Mouse (Mus musculus): ENCODE data around the gene Gm20388.
"Not testable (repeated sequence)": the region's sequence is repeated elsewhere in the genome, so short reads cannot be mapped to it uniquely, and the experiment has no call there.

The Gm20388 gene

GRCm38 (mm10) chr8:120777184-120777583 lies 866.5 kb downstream of the Gm20388 start:
- no peak for DNase-seq (ENCODE audit: inconsistent ontology term)

DNA sequence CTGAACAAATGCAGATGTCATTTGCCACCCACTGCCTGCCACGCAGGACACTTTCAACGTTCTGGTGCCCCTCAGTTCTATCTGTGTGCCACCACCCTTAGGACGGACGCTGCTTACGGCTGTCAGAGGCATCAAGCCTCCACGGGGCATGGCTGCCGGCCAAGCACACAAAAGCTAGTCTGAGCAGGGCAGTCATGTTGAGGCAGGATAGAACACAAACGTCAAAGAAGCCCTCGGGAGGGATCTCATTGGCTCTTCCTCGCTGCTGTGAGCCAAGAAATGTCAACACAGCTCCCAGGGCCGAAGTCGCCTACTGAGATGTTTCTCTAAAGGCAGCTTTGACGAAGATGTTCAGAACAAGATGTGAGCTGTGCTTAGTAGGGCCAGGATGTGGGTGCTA lies 867.1 kb downstream of the Gm20388 start:
- DNase-seq (ENCODE audit: inconsistent ontology term), result no peak

- DNase-seq (ENCODE audit: inconsistent ontology term), result no peak
Observed at GRCm38 (mm10) chr8:120779106-120779505, 868.5 kb downstream of the Gm20388 start.

GRCm38 (mm10) chr8:120783781-120784180 lies 873.1 kb downstream of the Gm20388 start:
- no peak for DNase-seq (ENCODE audit: inconsistent ontology term)

GRCm38 (mm10) chr8:120786753-120787152 lies 876.1 kb downstream of the Gm20388 start:
- no peak for DNase-seq (ENCODE audit: inconsistent ontology term)

- DNase-seq (ENCODE audit: inconsistent ontology term), result no peak
Observed at GRCm38 (mm10) chr8:120787631-120788030, 877.0 kb downstream of the Gm20388 start.

DNA sequence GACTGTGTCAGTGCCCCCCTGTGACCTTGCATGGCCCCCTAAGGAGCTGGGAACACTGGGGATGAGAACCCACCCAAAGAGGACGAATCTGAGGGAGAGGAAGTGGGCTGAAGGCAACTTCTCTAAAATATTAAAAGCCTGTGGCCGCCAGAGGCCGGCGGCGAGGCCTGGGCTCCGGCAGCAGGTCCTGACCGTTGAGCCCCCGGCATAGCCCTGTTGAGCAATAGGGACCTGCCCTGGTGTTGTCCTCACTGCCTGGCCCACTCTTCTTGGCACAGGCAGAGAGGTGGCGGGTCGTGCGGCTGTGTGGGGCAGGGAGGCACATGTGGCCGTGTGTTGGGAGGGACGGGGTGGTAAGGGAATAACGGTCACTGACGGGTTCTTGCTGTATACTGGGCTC lies 882.1 kb downstream of the Gm20388 start:
- DNase-seq (ENCODE audit: inconsistent ontology term), result no peak

DNA sequence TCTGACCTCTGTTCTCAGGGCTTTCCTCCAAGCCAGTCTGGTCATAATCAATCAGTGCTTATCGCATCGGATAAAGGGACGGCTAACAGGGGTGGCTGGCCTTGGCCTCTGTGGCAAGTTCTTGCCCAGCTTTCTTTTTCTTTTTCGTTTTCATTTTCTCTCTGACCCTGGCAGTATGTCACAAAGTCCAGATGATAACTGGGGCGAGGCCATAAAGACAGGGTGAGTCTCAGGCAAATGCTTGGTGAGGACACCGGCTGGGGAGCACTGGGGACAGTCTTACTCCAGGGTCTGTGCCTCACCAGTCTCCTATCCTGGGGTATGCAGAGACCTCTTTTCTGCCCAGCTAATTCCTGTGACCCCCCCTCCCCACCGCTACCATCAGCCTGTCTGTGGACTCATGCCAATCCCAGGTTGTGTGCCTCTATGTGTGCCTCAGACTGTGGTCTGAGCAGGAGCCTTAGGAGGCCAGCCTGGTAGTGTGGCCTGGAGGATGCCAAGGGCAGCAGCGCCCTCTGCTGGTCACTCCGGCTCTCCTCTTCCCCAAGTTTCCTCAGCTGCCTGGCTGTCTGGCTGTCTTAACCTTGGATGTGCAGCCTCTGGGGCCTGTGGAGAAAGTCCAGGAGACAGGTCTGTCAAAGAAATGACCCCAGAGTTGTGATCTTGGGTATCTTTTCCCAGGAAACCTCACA lies 885.4 kb downstream of the Gm20388 start:
- DNase-seq (ENCODE audit: inconsistent ontology term), result peak; percentile 58

DNA sequence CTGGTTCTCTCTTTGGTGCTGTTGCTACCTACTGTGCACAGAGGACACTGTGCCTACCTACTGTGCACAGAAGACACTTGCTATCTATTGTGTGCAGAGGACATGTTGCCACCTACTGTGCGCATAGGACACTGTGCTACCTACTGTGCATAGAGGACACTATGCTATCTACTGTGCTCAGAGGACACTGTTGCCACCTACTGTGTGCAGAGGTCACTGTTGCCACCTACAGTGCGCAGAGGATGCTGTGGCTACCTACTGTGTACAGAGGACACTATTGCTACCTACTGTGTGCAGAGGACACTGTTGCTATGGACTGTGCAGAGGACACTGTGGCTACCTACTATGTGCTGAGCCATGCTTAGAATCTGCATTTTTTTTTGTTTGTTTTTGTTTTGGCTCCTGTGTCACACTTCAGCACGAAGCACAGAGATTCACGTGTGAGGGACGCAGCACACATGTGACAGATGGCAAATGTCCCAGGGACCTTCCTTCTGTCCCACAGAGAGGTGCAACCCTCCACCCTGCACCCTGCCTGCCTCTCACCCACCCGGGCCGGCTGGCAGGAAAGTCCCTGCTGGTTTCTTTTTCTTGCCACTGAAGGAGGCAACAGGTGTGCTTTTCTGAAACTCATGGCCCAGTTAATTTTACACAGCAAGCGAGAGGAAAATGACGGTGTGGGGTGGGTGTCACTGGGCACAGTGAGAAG lies 886.5 kb downstream of the Gm20388 start:
- DNase-seq (ENCODE audit: inconsistent ontology term), result no peak

DNA sequence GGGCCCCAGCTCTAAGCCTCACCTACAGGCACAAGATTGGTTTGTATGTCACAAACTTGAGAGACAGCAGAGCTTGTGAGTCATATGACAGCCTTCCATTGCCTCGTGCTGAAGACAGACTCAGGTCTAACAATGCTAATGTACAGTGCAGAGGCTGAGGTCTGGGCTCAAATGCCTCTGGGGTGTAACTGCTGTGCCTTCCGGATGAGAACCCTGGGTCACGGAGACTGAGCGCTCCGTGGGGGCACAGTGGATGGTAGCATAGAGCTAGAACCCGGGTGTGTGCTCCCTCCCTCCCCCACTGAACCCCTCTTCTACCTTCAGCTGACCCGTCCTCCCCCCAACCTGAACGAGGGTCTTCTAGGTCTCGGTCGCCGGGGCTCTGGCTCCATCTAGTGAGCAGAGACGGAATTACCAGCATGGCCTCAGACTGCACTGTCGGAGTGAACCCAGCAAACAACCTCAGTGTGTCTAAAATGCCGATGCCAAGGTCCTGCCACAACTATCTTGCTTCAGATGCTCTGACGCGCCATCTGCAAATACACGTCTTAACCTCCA lies 889.7 kb downstream of the Gm20388 start:
- DNase-seq (ENCODE audit: inconsistent ontology term), result peak; percentile 13

DNA sequence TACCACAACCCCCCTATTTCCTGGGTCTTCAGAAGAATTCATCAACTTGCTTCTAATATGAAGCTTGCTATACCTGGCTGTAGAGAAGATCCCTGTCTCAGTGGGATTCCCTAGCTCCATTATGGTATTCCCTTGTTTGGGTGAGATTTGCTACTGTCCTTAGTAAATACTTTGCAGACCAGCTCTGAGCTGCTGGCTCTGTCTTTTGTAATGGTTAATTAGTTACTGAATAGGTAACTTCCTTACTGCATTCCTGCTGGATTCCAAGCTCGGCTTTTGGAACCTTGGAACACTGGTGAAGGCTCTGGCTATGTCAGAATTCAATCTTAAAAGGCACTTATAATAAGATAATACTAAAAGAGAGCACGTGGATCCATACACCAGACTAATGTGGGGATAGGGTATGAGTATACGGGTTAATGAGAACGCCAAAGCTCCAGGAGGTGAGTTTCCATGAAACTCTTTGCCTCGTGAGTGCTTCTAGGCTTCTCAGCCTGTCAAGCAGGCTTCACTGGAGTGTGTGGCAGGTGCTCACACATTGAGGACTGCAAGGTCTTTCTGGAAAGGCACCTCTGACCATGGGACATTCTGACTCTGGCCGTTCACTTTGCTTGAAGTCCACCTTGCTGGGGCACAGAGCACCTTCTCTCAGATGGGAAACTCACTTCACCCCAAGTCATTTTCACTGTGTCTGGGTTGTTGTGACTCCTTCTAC lies 893.2 kb downstream of the Gm20388 start:
- not testable (repeated sequence) for DNase-seq (ENCODE audit: inconsistent ontology term)

- no peak for DNase-seq (ENCODE audit: inconsistent ontology term)
Observed at GRCm38 (mm10) chr8:120804741-120805140, 894.1 kb downstream of the Gm20388 start.

GRCm38 (mm10) chr8:120806780-120807264 lies 896.2 kb downstream of the Gm20388 start:
- no peak for DNase-seq (ENCODE audit: inconsistent ontology term)

- DNase-seq (ENCODE audit: inconsistent ontology term), result no peak
Observed at GRCm38 (mm10) chr8:120807719-120808118, 897.1 kb downstream of the Gm20388 start.

- DNase-seq (ENCODE audit: inconsistent ontology term), result no peak
Observed at GRCm38 (mm10) chr8:120809050-120809449, 898.4 kb downstream of the Gm20388 start.

DNA sequence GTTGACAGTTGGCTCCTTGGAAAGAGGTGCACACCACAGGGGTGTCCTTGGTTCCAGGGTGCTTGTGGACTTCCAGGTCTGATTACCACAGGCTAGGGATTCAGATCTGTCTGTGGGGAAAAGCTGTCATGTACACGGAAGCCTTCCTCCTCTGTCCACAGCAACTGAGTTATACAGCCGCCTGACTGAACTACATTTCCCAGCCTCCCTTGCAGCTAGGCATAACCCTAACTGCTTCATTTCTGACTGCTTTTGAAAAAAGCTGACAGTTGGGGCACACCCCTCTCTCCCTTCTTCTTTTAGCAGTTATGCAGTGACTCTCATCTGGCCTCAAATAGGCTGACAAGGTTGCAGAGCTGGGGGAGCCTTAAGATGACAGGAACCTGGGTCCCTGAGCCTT lies 901.3 kb downstream of the Gm20388 start:
- DNase-seq (ENCODE audit: inconsistent ontology term), result no peak

GRCm38 (mm10) chr8:120813028-120813427 lies 902.4 kb downstream of the Gm20388 start:
- no peak for DNase-seq (ENCODE audit: inconsistent ontology term)

DNA sequence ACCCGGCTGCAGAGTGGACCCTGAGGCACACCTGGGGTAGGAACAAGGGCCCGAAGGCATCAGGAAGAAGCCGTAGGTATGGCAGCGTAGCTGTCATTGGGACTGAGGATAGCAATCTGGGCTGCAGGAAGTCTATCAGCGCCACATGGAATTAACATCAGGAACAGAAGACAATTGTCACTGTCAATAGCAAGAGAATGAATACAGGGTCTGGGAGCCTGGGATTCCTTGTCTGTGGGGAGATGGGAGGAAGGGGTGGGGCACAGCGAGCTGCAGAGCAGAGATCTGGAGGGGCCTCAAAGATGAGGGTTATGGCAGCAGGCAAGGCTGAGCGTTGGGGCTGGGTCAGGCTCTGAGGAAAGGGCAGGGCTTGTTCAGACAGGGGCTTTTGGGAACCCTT lies 903.2 kb downstream of the Gm20388 start:
- DNase-seq (ENCODE audit: inconsistent ontology term), result no peak

DNA sequence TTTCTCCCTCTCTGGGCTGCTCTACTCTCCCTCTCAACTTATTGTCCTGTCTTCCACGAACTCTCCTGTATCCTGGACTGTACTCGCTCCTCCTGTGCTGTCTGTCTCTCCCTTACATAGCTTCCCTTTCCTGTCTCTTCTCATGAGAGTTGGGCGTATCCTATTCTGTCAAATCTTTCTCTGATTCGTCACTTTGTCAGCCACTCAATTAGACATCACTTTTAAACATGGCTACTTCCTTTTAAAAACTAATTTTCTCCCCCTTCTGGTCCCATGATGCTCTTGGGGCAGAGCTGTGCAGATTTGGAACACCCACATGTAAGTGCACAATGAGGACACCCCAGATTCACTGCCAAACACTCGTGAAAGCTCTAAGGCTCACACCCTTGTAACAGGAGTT lies 905.7 kb downstream of the Gm20388 start:
- no peak for DNase-seq (ENCODE audit: inconsistent ontology term)

- DNase-seq (ENCODE audit: inconsistent ontology term), result no peak
Observed at GRCm38 (mm10) chr8:120819906-120820305, 909.3 kb downstream of the Gm20388 start.

DNA sequence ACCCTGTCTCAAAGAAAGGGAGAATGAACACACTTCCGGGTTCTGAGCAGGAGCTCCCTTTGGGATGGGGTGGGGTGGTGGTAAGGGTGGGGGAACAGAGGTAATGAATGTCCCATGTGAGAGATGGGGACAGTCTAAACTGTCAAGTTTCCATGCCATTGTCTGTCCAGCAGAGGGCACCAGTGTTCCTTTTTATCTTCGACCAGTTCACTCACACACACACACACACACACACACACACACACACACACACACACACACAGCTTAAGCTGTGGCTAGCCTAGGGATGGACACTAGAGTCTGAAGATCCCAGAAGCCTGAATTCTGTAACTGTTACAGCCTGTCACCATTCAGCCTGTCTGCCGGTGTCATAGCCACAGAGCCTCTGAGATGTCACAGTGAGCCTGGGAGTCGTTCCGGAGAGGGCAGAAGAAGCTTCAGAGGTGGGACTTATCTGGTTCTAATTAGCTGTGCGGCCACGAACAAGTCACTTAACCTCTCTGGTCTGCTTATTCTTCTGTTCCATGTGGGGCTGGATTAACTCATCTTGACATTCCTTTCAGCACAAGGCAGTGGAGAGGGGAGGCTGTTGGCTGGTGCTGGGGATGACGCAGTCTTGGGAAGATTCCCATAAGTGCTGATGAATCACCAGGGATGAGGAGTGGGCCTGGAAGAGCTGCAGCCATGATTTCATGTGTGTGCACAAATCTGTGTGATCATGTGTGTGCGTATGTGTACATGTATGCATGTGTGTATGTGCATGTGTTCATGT lies 910.9 kb downstream of the Gm20388 start:
- DNase-seq (ENCODE audit: inconsistent ontology term), result peak; percentile 63

Data from Muller cell, postnatal 12 days (primary cell).